Mouse (Mus musculus): Measurements from ENCODE around the gene Uchl1. TPM values are rescaled to one million over a fixed set of nuclear protein-coding genes. Genes with fewer than 3 reads are reported as not detected.

Uchl1 gene
- 100 to 1,000 TPM; 115 to 159 TPM for total RNA-seq (2021)
- long read RNA-seq, experiment 1, partial matches to known transcripts = 6 of 116 reads
- long read RNA-seq, experiment 1, other reads (novel, unspliced or antisense) = 107 of 116 reads
- long read RNA-seq, experiment 2, partial matches to known transcripts = 2 of 53 reads
- long read RNA-seq, experiment 2, other reads (novel, unspliced or antisense) = 50 of 53 reads

- DNase-seq = peak; percentile 74
These were observed at the start of gene Uchl1 for GRCm38 (mm10) chr5:66675983-66676382. Gene Uchl1 (plus strand): TSS chr5:66676091.

GRCm38 (mm10) chr5:66627805-66628204 lies 48.1 kb upstream of the Uchl1 start:
- no peak for DNase-seq

- no peak for DNase-seq
These were observed 40.3 kb upstream of the Uchl1 start for GRCm38 (mm10) chr5:66635459-66636079.

- peak; percentile 30 for DNase-seq
These were observed 33.7 kb upstream of the Uchl1 start for GRCm38 (mm10) chr5:66642156-66642555.

GRCm38 (mm10) chr5:66643260-66643659 lies 32.6 kb upstream of the Uchl1 start:
- no peak for DNase-seq

- no peak for DNase-seq
These were observed 28.4 kb upstream of the Uchl1 start for GRCm38 (mm10) chr5:66647504-66647903.

GRCm38 (mm10) chr5:66654220-66654619 lies 21.7 kb upstream of the Uchl1 start:
- DNase-seq = peak; percentile 46

- DNase-seq = no peak
These were observed 551 bp upstream of the Uchl1 start for GRCm38 (mm10) chr5:66675189-66675890.

- peak; percentile 41 for DNase-seq
These were observed 696 bp downstream of the Uchl1 start for GRCm38 (mm10) chr5:66676457-66677117.

- no peak for DNase-seq
These were observed 1.8 kb downstream of the Uchl1 start for GRCm38 (mm10) chr5:66677411-66678345.

GRCm38 (mm10) chr5:66679222-66679621 lies 3.3 kb downstream of the Uchl1 start:
- DNase-seq = peak; percentile 72

- no peak for DNase-seq
These were observed 10.0 kb downstream of the Uchl1 start for GRCm38 (mm10) chr5:66685930-66686329.

GRCm38 (mm10) chr5:66686863-66687262 lies 11.0 kb downstream of the Uchl1 start:
- DNase-seq = no peak

GRCm38 (mm10) chr5:66687737-66688136 lies 11.8 kb downstream of the Uchl1 start:
- DNase-seq = no peak

- DNase-seq = no peak
These were observed 12.4 kb downstream of the Uchl1 start for GRCm38 (mm10) chr5:66688286-66688685.

GRCm38 (mm10) chr5:66689796-66690195 lies 13.9 kb downstream of the Uchl1 start:
- DNase-seq = no peak

- no peak for DNase-seq
These were observed 17.3 kb downstream of the Uchl1 start for GRCm38 (mm10) chr5:66693231-66693630.

- DNase-seq = peak; percentile 67
These were observed 21.2 kb downstream of the Uchl1 start for GRCm38 (mm10) chr5:66697119-66697518.

- no peak for DNase-seq
These were observed 24.0 kb downstream of the Uchl1 start for GRCm38 (mm10) chr5:66699911-66700310.

GRCm38 (mm10) chr5:66701951-66702350 lies 26.1 kb downstream of the Uchl1 start:
- DNase-seq = no peak

- no peak for DNase-seq
These were observed 27.6 kb downstream of the Uchl1 start for GRCm38 (mm10) chr5:66703317-66704004.
